Mouse (Mus musculus): Measurements from ENCODE around the gene Ube2d3. TPM values are rescaled to one million over a fixed set of nuclear protein-coding genes. Genes with fewer than 3 reads are reported as not detected.
"Not testable (repeated sequence)": the region's sequence is repeated elsewhere in the genome, so short reads cannot be mapped to it uniquely, and the experiment has no call there.

Gene Ube2d3
- polyA plus RNA-seq, 1 experiment from 2014 or later = 568 TPM

DNA sequence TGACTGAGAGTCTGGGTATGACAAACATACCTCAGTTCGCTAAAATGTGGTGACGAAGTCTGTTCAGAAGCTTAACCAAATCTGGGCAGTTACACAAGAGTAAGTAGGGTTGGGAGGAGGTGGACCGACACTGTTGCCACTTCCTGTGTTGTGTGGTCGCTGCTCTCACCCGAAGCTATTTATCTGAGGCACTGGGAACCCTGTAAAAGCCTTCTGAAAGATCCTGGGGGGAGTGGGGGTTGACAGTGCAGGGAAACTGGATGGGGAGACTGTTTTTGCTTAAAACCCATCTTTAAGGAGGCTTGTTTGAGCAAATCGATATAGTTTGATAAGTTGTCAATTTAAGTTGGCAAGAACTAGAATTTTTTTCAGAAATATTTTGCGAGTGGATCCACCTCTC, 2.3 kb downstream of the Ube2d3 start:
- Histone ChIP-seq H3K4me3 (peak overlapping the region; percentile 91), H3K36me3 (peaks cover 55% of the 10 kb centered on the region), H3K4me1 (peaks cover 39% of the 10 kb centered on the region), H3K9me3 (replicated peaks) (no peaks in the 10 kb centered on the region), H3K27ac (replicated peaks) (peak overlapping the region; percentile 100; the same call in 1 of the 2 replicates), H3K27me3 (ENCODE audit: low read depth, poor library complexity, severe bottlenecking) (no peaks in the 10 kb centered on the region)
- peak; percentile 15 for DNase-seq (ENCODE audit: low spot score)
- WGBS = 36% methylated on average over 7 of the region's 7 CpGs

DNA sequence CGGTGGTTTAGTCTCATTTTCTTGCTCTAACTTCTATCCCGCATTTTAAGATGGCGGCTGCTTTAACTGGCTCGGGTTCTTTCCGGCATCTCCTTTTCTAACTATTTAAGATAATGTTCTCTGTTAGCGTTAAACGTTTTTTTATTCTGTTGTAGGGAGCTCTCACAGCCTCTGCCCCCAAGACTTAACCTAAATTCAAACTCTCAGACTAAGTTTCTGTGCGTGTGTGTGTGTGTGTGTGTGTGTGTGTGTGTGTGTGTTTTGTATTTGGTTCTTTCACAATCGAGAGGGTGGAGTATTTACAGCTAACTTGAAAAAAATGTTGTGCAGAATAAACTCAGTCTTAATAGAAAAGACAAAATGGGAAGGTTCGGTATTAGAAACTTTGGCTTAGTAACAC, 2.7 kb downstream of the Ube2d3 start:
- H3K27ac ChIP-seq (replicated peaks) = no peak overlapping the region
- H3K4me3 ChIP-seq = peak overlapping the region; percentile 91
- 75% methylated on average over 10 of the region's 10 CpGs for WGBS
- H3K9me3 ChIP-seq (replicated peaks) = no peaks in the 10 kb centered on the region
- H3K4me1 ChIP-seq = peaks cover 39% of the 10 kb centered on the region
- H3K36me3 ChIP-seq = peaks cover 59% of the 10 kb centered on the region
- no peak for DNase-seq (ENCODE audit: low spot score)
- no peaks in the 10 kb centered on the region for H3K27me3 ChIP-seq (ENCODE audit: low read depth, poor library complexity, severe bottlenecking)

DNA sequence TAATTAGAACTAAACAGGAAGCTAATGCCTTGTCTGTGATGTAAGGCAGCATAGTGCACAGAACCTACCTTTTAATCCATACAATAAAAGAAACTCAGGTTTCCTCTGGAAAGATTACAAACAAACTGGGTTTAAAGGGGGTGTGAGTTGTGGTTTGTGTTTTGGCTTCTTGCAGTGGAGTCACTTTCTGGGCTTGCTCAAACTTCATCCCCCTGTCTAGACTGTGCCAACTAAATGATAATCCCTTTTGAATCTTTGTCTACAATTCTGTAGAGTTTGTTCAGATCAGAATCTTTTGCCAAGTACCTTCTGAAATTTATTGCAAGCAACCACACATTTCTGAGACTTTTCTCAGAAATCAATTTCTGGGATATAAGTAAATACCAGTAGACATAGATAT, 7.0 kb downstream of the Ube2d3 start:
- H3K4me3 ChIP-seq = no peak overlapping the region
- H3K36me3 ChIP-seq = peaks cover 95% of the 10 kb centered on the region
- DNase-seq (ENCODE audit: low spot score) = no peak
- peaks cover 27% of the 10 kb centered on the region for H3K4me1 ChIP-seq
- H3K27me3 ChIP-seq (ENCODE audit: low read depth, poor library complexity, severe bottlenecking) = no peaks in the 10 kb centered on the region
- no peak overlapping the region for H3K27ac ChIP-seq (replicated peaks)
- no peaks in the 10 kb centered on the region for H3K9me3 ChIP-seq (replicated peaks)

DNA sequence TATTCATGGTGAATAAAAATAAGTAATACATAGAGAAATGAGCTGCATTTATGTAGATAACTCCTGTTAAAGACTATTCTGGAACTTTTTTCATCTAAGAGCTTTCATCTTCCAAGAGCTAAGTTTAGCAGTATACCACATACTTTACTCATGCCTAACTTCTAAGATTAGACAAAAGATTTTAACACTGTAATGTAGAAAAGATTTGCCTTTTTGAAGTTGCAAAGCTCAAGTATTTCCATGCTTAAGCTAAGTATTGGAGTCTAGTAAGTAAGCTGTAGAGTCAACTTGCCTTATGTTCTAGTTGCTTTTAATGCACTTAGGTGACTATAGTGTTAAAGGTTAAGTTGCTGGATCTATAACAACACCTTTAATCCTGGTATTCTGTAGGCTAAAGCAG, 21.0 kb downstream of the Ube2d3 start:
- no peaks in the 10 kb centered on the region for H3K4me1 ChIP-seq
- H3K27ac ChIP-seq (replicated peaks) = no peak overlapping the region
- H3K36me3 ChIP-seq = peaks cover 99% of the 10 kb centered on the region
- no peak overlapping the region for H3K4me3 ChIP-seq
- no peaks in the 10 kb centered on the region for H3K9me3 ChIP-seq (replicated peaks)
- no peak for DNase-seq (ENCODE audit: low spot score)
- no peaks in the 10 kb centered on the region for H3K27me3 ChIP-seq (ENCODE audit: low read depth, poor library complexity, severe bottlenecking)

DNA sequence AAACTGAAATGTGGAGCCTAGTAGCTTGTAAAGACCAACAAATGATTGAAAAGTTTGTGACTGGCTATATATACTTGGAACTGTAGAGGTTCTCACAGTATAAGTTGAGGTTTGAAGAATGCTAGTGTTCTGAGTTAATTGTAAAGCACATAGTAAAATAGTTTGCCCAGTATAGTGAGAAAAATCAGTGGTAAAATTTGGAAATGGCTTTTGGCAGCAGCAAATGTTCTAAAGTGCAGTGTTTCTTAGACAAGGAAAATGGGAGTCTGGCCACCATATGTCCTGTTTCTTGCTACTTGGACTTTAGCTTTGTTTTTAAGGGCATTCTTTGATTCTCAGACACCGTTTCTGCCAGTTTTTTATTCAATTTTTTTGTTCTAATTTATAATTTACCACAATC, 30.5 kb downstream of the Ube2d3 start:
- peaks cover 35% of the 10 kb centered on the region for H3K36me3 ChIP-seq
- H3K27ac ChIP-seq (replicated peaks) = no peak overlapping the region
- H3K4me1 ChIP-seq = no peaks in the 10 kb centered on the region
- DNase-seq (ENCODE audit: low spot score) = no peak
- 89% methylated on average over 1 of the region's 1 CpGs for WGBS
- no peaks in the 10 kb centered on the region for H3K27me3 ChIP-seq (ENCODE audit: low read depth, poor library complexity, severe bottlenecking)
- H3K4me3 ChIP-seq = no peak overlapping the region
- H3K9me3 ChIP-seq (replicated peaks) = no peaks in the 10 kb centered on the region

DNA sequence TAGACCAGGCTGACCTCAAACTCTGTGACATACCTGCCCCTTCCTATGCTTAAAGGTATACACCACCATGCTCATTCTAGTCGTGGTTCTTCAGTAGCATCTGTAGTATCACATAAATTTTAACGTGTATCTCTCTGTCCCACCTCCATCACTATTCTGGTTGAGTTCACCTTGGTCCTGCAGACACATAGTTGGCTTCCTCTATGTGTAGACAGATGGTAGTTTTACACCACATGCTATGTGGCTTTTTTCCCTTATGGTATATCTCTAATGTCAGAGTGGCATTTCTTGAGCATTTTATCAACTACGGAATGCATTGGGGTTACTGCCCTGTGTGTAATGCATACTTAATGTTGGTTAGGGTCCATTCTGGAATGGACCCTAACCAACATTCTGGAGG, 31.2 kb downstream of the Ube2d3 start:
- H3K4me1 ChIP-seq = no peaks in the 10 kb centered on the region
- peaks cover 28% of the 10 kb centered on the region for H3K36me3 ChIP-seq
- no peak for DNase-seq (ENCODE audit: low spot score)
- WGBS = 69% methylated on average over 3 of the region's 3 CpGs
- no peak overlapping the region for H3K4me3 ChIP-seq
- no peaks in the 10 kb centered on the region for H3K9me3 ChIP-seq (replicated peaks)
- H3K27me3 ChIP-seq (ENCODE audit: low read depth, poor library complexity, severe bottlenecking) = no peaks in the 10 kb centered on the region
- H3K27ac ChIP-seq (replicated peaks) = no peak overlapping the region

DNA sequence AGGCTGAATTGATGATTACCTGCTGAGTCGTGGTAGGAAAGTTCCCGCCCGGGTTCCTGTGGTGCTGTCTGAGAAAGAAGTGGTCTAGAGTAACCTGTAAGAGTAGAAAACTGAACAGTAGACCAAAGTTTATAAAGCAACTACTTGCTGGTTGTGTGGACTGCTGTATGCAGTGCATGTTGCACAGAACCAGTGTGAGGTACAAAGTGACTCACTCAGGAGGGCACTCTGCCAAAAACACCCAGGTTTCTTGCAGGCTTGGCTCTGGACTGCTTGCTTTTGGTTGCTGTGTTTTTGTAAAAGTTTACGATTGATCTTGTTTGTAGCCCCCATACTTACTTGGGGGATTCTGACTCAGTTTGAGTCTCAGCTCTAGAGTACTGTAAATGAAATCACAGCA, 32.0 kb downstream of the Ube2d3 start:
- no peak for DNase-seq (ENCODE audit: low spot score)
- no peaks in the 10 kb centered on the region for H3K4me1 ChIP-seq
- H3K9me3 ChIP-seq (replicated peaks) = no peaks in the 10 kb centered on the region
- H3K27ac ChIP-seq (replicated peaks) = no peak overlapping the region
- 54% methylated on average over 4 of the region's 4 CpGs for WGBS
- H3K36me3 ChIP-seq = peaks cover 19% of the 10 kb centered on the region
- no peak overlapping the region for H3K4me3 ChIP-seq
- H3K27me3 ChIP-seq (ENCODE audit: low read depth, poor library complexity, severe bottlenecking) = no peaks in the 10 kb centered on the region

DNA sequence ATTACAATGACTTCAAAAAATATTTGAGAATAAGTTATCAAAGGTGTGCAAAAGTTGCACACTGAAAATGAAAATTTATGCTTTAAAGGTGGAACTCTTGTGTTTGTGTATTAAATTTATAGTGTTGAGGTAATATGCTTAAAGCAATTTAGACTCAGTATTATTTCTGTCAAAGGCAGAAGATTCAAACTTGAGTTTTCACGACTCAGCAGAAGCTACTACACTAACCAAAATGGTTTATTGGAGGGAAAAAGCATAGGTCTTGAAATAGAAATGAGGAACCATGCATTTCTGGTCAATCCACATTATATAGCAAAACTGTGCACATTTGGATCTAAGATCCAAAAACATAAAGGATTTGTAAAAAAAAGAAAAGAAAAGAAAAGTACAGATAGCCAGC, 32.9 kb downstream of the Ube2d3 start:
- H3K27me3 ChIP-seq (ENCODE audit: low read depth, poor library complexity, severe bottlenecking) = no peaks in the 10 kb centered on the region
- H3K36me3 ChIP-seq = peaks cover 13% of the 10 kb centered on the region
- 82% methylated on average over 1 of the region's 1 CpGs for WGBS
- no peak overlapping the region for H3K27ac ChIP-seq (replicated peaks)
- no peaks in the 10 kb centered on the region for H3K9me3 ChIP-seq (replicated peaks)
- no peaks in the 10 kb centered on the region for H3K4me1 ChIP-seq
- DNase-seq (ENCODE audit: low spot score) = no peak
- no peak overlapping the region for H3K4me3 ChIP-seq

DNA sequence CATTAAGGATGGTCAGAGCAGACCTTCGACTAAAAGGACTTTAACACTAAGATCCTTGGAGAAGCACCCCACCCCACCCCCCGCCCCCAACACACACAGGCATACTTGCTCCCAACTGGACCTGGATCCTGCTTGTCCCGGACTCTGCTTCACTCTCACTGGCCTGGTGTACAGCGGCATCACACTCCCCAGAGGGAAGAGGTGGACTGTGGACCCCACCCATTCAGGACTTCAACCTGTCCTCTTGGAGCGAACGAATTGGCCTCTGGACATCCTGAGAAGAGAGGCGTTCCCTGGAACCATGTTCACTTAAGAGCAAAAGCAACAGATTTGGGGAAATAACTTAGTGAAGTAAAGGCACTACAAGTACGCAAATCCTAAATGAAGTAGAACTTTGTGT, 37.1 kb downstream of the Ube2d3 start:
- Histone ChIP-seq H3K27me3 (ENCODE audit: low read depth, poor library complexity, severe bottlenecking) (no peaks in the 10 kb centered on the region), H3K36me3 (no peaks in the 10 kb centered on the region), H3K4me3 (no peak overlapping the region), H3K27ac (replicated peaks) (no peak overlapping the region), H3K9me3 (replicated peaks) (no peaks in the 10 kb centered on the region), H3K4me1 (no peaks in the 10 kb centered on the region)
- WGBS = 88% methylated on average over 8 of the region's 8 CpGs
- no peak for DNase-seq (ENCODE audit: low spot score)

DNA sequence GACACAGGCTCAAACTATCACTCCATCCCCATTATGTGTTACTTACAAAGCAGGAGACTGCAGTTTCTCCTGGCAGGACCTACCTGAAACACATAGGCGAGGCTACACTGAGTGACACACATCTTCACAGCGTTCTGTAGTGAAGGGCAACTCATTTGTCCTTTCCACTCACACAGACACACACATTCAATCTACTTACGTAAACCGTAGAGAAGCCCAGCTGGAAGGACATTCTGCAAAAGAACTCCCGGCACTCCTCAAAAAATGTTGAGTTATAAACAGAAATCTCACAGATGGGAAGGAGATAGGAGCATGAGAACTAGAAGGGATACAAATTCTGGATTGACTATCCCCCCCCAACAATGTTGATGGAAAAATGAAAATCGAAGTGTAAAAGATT, 38.3 kb downstream of the Ube2d3 start:
- Histone ChIP-seq H3K27ac (replicated peaks) (no peak overlapping the region), H3K27me3 (ENCODE audit: low read depth, poor library complexity, severe bottlenecking) (no peaks in the 10 kb centered on the region), H3K36me3 (no peaks in the 10 kb centered on the region), H3K9me3 (replicated peaks) (no peaks in the 10 kb centered on the region), H3K4me3 (no peak overlapping the region), H3K4me1 (no peaks in the 10 kb centered on the region)
- WGBS = 86% methylated on average over 6 of the region's 6 CpGs
- DNase-seq (ENCODE audit: low spot score) = no peak

DNA sequence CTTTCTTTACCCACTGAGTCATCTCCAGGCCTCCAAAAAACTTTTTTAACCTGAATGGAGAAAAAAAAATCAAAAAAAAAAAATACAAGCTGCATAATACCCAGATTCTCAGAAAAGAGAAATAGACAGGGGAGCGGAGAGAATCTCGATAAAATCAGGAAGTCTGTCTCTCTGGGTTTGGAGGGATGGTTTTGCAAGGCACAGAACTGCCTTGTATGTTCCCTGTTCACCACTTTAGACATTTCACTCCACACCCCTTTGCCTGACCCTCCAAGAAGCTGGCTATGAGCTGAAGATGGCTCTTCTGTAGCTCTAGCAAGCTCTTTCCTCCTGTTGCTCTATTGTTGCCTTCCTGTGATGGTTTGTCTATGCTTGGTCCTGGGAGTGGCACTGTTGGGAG, 39.0 kb downstream of the Ube2d3 start:
- Histone ChIP-seq H3K27ac (replicated peaks) (no peak overlapping the region), H3K9me3 (replicated peaks) (no peaks in the 10 kb centered on the region), H3K4me3 (no peak overlapping the region), H3K36me3 (no peaks in the 10 kb centered on the region), H3K27me3 (ENCODE audit: low read depth, poor library complexity, severe bottlenecking) (no peaks in the 10 kb centered on the region), H3K4me1 (no peaks in the 10 kb centered on the region)
- DNase-seq (ENCODE audit: low spot score) = no peak
- 93% methylated on average over 2 of the region's 2 CpGs for WGBS

DNA sequence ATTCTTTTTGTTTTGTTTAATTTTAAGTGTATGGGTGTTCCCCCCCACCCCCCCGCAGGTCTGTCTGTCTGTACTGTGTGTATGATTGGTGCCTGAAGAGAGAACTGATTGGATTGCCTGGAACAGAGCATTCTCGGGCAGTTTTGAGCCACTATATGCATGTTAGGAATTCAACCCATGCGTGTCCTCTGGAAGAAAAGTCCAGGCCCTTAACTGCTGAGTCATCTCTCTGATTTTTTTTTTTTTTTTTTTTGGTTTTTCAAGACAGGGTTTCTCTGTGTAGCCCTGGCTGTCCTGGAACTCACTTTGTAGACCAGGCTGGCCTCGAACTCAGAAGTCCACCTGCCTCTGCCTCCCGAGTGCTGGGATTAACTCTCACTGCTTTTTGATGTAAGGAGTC, 41.1 kb downstream of the Ube2d3 start:
- not testable (repeated sequence) for H3K36me3 ChIP-seq; H3K4me1 ChIP-seq; DNase-seq (ENCODE audit: low spot score); H3K27ac ChIP-seq (replicated peaks); H3K9me3 ChIP-seq (replicated peaks); H3K27me3 ChIP-seq (ENCODE audit: low read depth, poor library complexity, severe bottlenecking); H3K4me3 ChIP-seq
- 83% methylated on average over 5 of the region's 5 CpGs for WGBS

DNA sequence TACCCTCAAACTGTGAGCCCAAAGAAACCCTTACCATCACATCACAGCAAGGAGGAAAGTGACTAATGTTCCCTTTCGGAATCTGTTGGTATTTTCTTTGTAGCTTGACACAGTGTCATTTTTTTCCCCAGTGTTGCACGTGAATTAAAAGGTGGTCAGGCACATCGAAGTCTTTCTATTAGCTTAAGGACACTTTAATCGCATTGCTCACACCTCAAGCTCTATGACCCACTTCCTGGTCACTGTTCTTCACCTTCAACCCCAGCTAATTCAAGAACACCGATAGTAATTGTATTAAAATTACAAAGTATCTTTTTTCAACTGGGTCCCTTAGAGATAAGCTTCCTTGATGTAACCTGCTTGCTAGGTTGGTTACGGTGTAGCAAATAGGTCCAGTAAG, 42.8 kb downstream of the Ube2d3 start:
- WGBS = 90% methylated on average over 6 of the region's 6 CpGs
- DNase-seq (ENCODE audit: low spot score) = no peak
- no peaks in the 10 kb centered on the region for H3K36me3 ChIP-seq

DNA sequence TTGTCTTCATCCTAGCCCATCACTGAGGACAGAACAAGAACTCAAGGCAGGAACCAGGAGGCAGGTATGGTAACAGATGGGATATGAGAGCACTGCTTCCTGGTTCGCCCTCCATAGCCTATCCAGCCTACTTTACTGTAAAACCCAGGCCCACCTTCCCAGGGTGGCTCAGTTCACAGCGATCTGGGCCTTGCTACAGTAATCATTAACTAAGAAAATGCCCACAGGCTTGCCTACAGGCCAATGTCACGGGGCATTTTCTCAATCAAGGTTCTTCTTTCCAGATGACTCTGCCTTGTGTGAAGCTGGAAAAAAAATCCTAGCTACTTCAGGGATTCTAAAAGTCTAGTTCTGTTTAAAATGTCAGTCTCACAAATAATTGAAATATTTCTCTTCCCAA, 43.7 kb downstream of the Ube2d3 start:
- Histone ChIP-seq H3K36me3 (no peaks in the 10 kb centered on the region), H3K4me3 (no peak overlapping the region), H3K4me1 (peaks cover 13% of the 10 kb centered on the region), H3K9me3 (replicated peaks) (no peaks in the 10 kb centered on the region), H3K27ac (replicated peaks) (no peak overlapping the region), H3K27me3 (ENCODE audit: low read depth, poor library complexity, severe bottlenecking) (peaks cover 18% of the 10 kb centered on the region)
- WGBS = 81% methylated on average over 3 of the region's 3 CpGs
- no peak for DNase-seq (ENCODE audit: low spot score)

More for the DNA sequence above, 42.8 kb downstream of the Ube2d3 start:
- Histone ChIP-seq H3K27me3 (ENCODE audit: low read depth, poor library complexity, severe bottlenecking) (peaks cover 11% of the 10 kb centered on the region; the same call in 1 of the 2 replicates), H3K4me1 (peaks cover 9% of the 10 kb centered on the region), H3K4me3 (no peak overlapping the region), H3K27ac (replicated peaks) (no peak overlapping the region), H3K9me3 (replicated peaks) (no peaks in the 10 kb centered on the region)
